Mouse (Mus musculus): ENCODE measurements around the gene Rps29. TPM values are rescaled to one million over a fixed set of nuclear protein-coding genes. Genes with fewer than 3 reads are reported as not detected.
A peak's percentile ranks its signal among the peaks of the same experiment; 100 is the strongest.
"Not testable (repeated sequence)": the region's sequence is repeated elsewhere in the genome, so short reads cannot be mapped to it uniquely, and the experiment has no call there.

The Rps29 gene
- polyA plus RNA-seq, 1 experiment from 2014 or later: 1,400 TPM

- H3K4me3 ChIP-seq (ENCODE audit: low read depth, low read length): peak overlapping the region; percentile 74
- H3K27me3 ChIP-seq (ENCODE audit: control insufficient read depth, insufficient read depth, low read length): no peaks in the 10 kb centered on the region
- 9% methylated on average over 18 of the region's 18 CpGs for WGBS (ENCODE audit: insufficient replicate concordance)
- H3K27ac ChIP-seq (ENCODE audit: low read depth, low read length): peak overlapping the region; percentile 79
- peaks cover 4% of the 10 kb centered on the region; the same call in 1 of the 2 replicates for H3K4me1 ChIP-seq (ENCODE audit: control insufficient read depth, insufficient read depth, low read length)
- H3K9ac ChIP-seq (ENCODE audit: low read depth, low read length): peak overlapping the region; percentile 83
- peak overlapping the region; percentile 91 for H3K4me2 ChIP-seq
- no peaks in the 10 kb centered on the region for H3K9me3 ChIP-seq (replicated peaks; ENCODE audit: control insufficient read depth, low read length)
- no peaks in the 10 kb centered on the region for H3K36me3 ChIP-seq (ENCODE audit: control insufficient read depth, insufficient read depth, low read length)
- ATAC-seq (replicated peaks; ENCODE audit: insufficient number of reproducible peaks, low FRiP score, low TSS enrichment): peak; percentile 27; the same call in 1 of the 2 replicates
Observed at GRCm38 (mm10) chr12:69167656-69168460, 8.9 kb upstream of the Rps29 start.

- not testable (repeated sequence) for H3K4me2 ChIP-seq; H3K27me3 ChIP-seq (ENCODE audit: control insufficient read depth, insufficient read depth, low read length); H3K9me3 ChIP-seq (replicated peaks; ENCODE audit: control insufficient read depth, low read length); H3K27ac ChIP-seq (ENCODE audit: low read depth, low read length); H3K4me1 ChIP-seq (ENCODE audit: control insufficient read depth, insufficient read depth, low read length); H3K9ac ChIP-seq (ENCODE audit: low read depth, low read length); H3K4me3 ChIP-seq (ENCODE audit: low read depth, low read length); ATAC-seq (replicated peaks; ENCODE audit: insufficient number of reproducible peaks, low FRiP score, low TSS enrichment); H3K36me3 ChIP-seq (ENCODE audit: control insufficient read depth, insufficient read depth, low read length)
- 61% methylated on average over 8 of the region's 8 CpGs for WGBS (ENCODE audit: insufficient replicate concordance)
Observed at GRCm38 (mm10) chr12:69166861-69167581, 8.0 kb upstream of the Rps29 start.

- WGBS (ENCODE audit: insufficient replicate concordance): 47% methylated on average over 3 of the region's 3 CpGs
- H3K4me3 ChIP-seq (ENCODE audit: low read depth, low read length): no peak overlapping the region
- no peaks in the 10 kb centered on the region for H3K36me3 ChIP-seq (ENCODE audit: control insufficient read depth, insufficient read depth, low read length)
- H3K9me3 ChIP-seq (replicated peaks; ENCODE audit: control insufficient read depth, low read length): no peaks in the 10 kb centered on the region
- H3K4me1 ChIP-seq (ENCODE audit: control insufficient read depth, insufficient read depth, low read length): peaks cover 3% of the 10 kb centered on the region; the same call in 1 of the 2 replicates
- no peak overlapping the region for H3K4me2 ChIP-seq
- no peaks in the 10 kb centered on the region for H3K27me3 ChIP-seq (ENCODE audit: control insufficient read depth, insufficient read depth, low read length)
- ATAC-seq (replicated peaks; ENCODE audit: insufficient number of reproducible peaks, low FRiP score, low TSS enrichment): no peak
- no peak overlapping the region for H3K27ac ChIP-seq (ENCODE audit: low read depth, low read length)
- H3K9ac ChIP-seq (ENCODE audit: low read depth, low read length): no peak overlapping the region
Observed at GRCm38 (mm10) chr12:69164904-69165303, 5.9 kb upstream of the Rps29 start.

DNA sequence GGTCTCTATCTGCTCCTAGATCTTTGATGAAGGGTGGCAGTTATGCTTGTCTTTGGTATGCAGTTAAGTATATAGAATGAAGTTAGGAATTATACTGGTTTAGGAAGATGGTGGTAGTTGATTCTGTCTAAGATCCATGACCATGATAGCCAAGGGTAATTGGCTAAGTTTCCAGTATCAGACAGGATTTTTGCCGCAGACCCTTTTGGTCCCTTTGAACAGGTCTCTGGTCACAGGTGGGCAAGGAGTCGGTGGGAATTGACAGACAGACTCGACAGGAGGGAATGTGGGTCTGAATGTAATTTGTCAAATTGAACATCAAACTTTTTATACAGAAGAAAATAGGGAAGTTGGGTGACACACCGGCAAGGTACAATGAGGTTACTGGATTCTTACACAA is 4.6 kb upstream of the Rps29 start:
- WGBS (ENCODE audit: insufficient replicate concordance): 88% methylated on average over 4 of the region's 4 CpGs
- not testable (repeated sequence) for ATAC-seq (replicated peaks; ENCODE audit: insufficient number of reproducible peaks, low FRiP score, low TSS enrichment); H3K4me2 ChIP-seq; H3K9me3 ChIP-seq (replicated peaks; ENCODE audit: control insufficient read depth, low read length); H3K4me1 ChIP-seq (ENCODE audit: control insufficient read depth, insufficient read depth, low read length); H3K27ac ChIP-seq (ENCODE audit: low read depth, low read length); H3K4me3 ChIP-seq (ENCODE audit: low read depth, low read length); H3K27me3 ChIP-seq (ENCODE audit: control insufficient read depth, insufficient read depth, low read length); H3K9ac ChIP-seq (ENCODE audit: low read depth, low read length); H3K36me3 ChIP-seq (ENCODE audit: control insufficient read depth, insufficient read depth, low read length)

DNA sequence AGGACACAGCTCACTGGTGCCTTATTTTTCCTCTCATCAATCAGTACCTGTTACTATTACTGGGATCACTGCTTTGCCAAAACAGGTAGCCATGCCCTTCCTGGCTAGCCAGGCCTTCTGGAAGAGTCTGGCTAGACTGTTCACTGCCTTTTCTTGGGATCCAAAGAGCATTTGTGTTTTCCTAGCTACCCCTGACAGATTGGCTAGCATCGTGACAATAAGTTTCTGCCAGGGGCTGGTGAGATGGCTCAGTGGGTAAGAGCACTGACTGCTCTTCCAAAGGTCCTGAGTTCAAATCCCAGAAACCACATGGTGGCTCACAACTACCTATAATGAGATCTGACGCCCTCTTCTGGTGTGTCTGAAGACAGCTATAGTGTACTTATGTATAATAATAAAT is 1.7 kb upstream of the Rps29 start:
- not testable (repeated sequence) for H3K4me3 ChIP-seq (ENCODE audit: low read depth, low read length); H3K27me3 ChIP-seq (ENCODE audit: control insufficient read depth, insufficient read depth, low read length); ATAC-seq (replicated peaks; ENCODE audit: insufficient number of reproducible peaks, low FRiP score, low TSS enrichment); H3K4me1 ChIP-seq (ENCODE audit: control insufficient read depth, insufficient read depth, low read length); H3K9me3 ChIP-seq (replicated peaks; ENCODE audit: control insufficient read depth, low read length); H3K4me2 ChIP-seq; H3K9ac ChIP-seq (ENCODE audit: low read depth, low read length); H3K27ac ChIP-seq (ENCODE audit: low read depth, low read length)
- peaks cover 18% of the 10 kb centered on the region for H3K36me3 ChIP-seq (ENCODE audit: control insufficient read depth, insufficient read depth, low read length)
- 77% methylated on average over 2 of the region's 2 CpGs for WGBS (ENCODE audit: insufficient replicate concordance)

GRCm38 (mm10) chr12:69159578-69159940 is 573 bp upstream of the Rps29 start:
- peaks cover 18% of the 10 kb centered on the region for H3K36me3 ChIP-seq (ENCODE audit: control insufficient read depth, insufficient read depth, low read length)
- peak overlapping the region; percentile 10; the same call in 1 of the 2 replicates for H3K4me3 ChIP-seq (ENCODE audit: low read depth, low read length)
- ATAC-seq (replicated peaks; ENCODE audit: insufficient number of reproducible peaks, low FRiP score, low TSS enrichment): no peak
- 5% methylated on average over 9 of the region's 9 CpGs for WGBS (ENCODE audit: insufficient replicate concordance)
- no peaks in the 10 kb centered on the region for H3K9me3 ChIP-seq (replicated peaks; ENCODE audit: control insufficient read depth, low read length)
- no peaks in the 10 kb centered on the region for H3K27me3 ChIP-seq (ENCODE audit: control insufficient read depth, insufficient read depth, low read length)
- no peak overlapping the region for H3K9ac ChIP-seq (ENCODE audit: low read depth, low read length)
- H3K4me2 ChIP-seq: peak overlapping the region; percentile 41
- no peak overlapping the region for H3K27ac ChIP-seq (ENCODE audit: low read depth, low read length)
- 0 out of 2 replicates have a peak, but pooled peaks cover 3% of the 10 kb centered on the region for H3K4me1 ChIP-seq (ENCODE audit: control insufficient read depth, insufficient read depth, low read length)

DNA sequence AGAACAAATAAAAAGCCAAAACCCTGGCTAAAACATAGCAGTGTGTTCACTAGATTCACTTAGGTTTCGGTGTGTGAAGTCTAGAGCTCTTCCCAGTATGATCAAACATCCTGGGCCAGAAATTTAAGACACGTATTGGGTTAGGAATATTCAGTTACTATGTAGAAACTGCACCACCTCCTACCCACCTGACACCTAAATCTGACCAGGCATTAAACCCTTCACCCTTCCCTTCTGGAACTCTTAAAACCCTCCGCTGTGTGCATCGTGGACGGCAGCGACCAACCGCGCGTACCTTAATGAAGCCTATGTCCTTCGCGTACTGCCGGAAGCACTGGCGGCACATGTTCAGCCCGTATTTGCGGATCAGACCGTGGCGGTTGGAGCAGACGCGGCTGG is 621 bp downstream of the Rps29 start:
- H3K9me3 ChIP-seq (replicated peaks; ENCODE audit: control insufficient read depth, low read length): no peaks in the 10 kb centered on the region
- no peaks in the 10 kb centered on the region for H3K27me3 ChIP-seq (ENCODE audit: control insufficient read depth, insufficient read depth, low read length)
- H3K9ac ChIP-seq (ENCODE audit: low read depth, low read length): peak overlapping the region; percentile 95
- peak; percentile 4; the same call in 1 of the 2 replicates for ATAC-seq (replicated peaks; ENCODE audit: insufficient number of reproducible peaks, low FRiP score, low TSS enrichment)
- H3K4me2 ChIP-seq: peak overlapping the region; percentile 74
- H3K27ac ChIP-seq (ENCODE audit: low read depth, low read length): peak overlapping the region; percentile 91
- under 1% methylated on average over 19 of the region's 19 CpGs for WGBS (ENCODE audit: insufficient replicate concordance)
- H3K36me3 ChIP-seq (ENCODE audit: control insufficient read depth, insufficient read depth, low read length): peaks cover 18% of the 10 kb centered on the region
- peak overlapping the region; percentile 79 for H3K4me3 ChIP-seq (ENCODE audit: low read depth, low read length)
- 0 out of 2 replicates have a peak, but pooled peaks cover 3% of the 10 kb centered on the region for H3K4me1 ChIP-seq (ENCODE audit: control insufficient read depth, insufficient read depth, low read length)

GRCm38 (mm10) chr12:69157107-69157506 is 1.9 kb downstream of the Rps29 start:
- Histone ChIP-seq H3K4me1 (ENCODE audit: control insufficient read depth, insufficient read depth, low read length) (0 out of 2 replicates have a peak, but pooled peaks cover 3% of the 10 kb centered on the region), H3K9me3 (replicated peaks; ENCODE audit: control insufficient read depth, low read length) (no peaks in the 10 kb centered on the region), H3K9ac (ENCODE audit: low read depth, low read length) (no peak overlapping the region), H3K4me3 (ENCODE audit: low read depth, low read length) (peak overlapping the region; percentile 79; the same call in 1 of the 2 replicates), H3K27ac (ENCODE audit: low read depth, low read length) (no peak overlapping the region), H3K4me2 (peak overlapping the region; percentile 74), H3K36me3 (ENCODE audit: control insufficient read depth, insufficient read depth, low read length) (peaks cover 18% of the 10 kb centered on the region), H3K27me3 (ENCODE audit: control insufficient read depth, insufficient read depth, low read length) (no peaks in the 10 kb centered on the region)
- WGBS (ENCODE audit: insufficient replicate concordance): 91% methylated on average over 2 of the region's 2 CpGs
- ATAC-seq (replicated peaks; ENCODE audit: insufficient number of reproducible peaks, low FRiP score, low TSS enrichment): no peak

Measured in heart, embryonic 11.5 days (tissue).